Mouse (Mus musculus) G1E-ER4 (cell line): ENCODE data around the gene Paxip1. TPM values are rescaled to one million over a fixed set of nuclear protein-coding genes. Genes with fewer than 3 reads are reported as not detected.

Experiments
- GATA1 ChIP-seq: IDR thresholded peaks from one replicate; pipeline ENCODE4 v1.8.0; 2012; ENCODE audit warnings: low read length, inconsistent platforms
- polyA plus RNA-seq: library from polyadenylated mRNA; stranded (reverse); fragments of >175 nt; gene quantifications from 2 replicates; pipeline ENCODE4 v1.2.3, GENCODE M21; 2012

The Paxip1 gene
- polyA plus RNA-seq, 1 experiment: 30.7 TPM

- no peak for TF ChIP-seq GATA1
Observed at GRCm38 (mm10) chr5:27765780-27766179, 25.7 kb downstream of the Paxip1 start.

- TF ChIP-seq GATA1: no peak
Observed at GRCm38 (mm10) chr5:27744944-27745343, 46.5 kb downstream of the Paxip1 start.

GRCm38 (mm10) chr5:27739216-27739615, 52.3 kb downstream of the Paxip1 start:
- no peak for TF ChIP-seq GATA1

- TF ChIP-seq GATA1: no peak
Observed at GRCm38 (mm10) chr5:27737168-27737567, 54.3 kb downstream of the Paxip1 start.

- TF ChIP-seq GATA1: no peak
Observed at GRCm38 (mm10) chr5:27732288-27732868, 59.1 kb downstream of the Paxip1 start.

- TF ChIP-seq GATA1: no peak
Observed at GRCm38 (mm10) chr5:27731392-27731791, 60.1 kb downstream of the Paxip1 start.

GRCm38 (mm10) chr5:27730666-27731065, 60.8 kb downstream of the Paxip1 start:
- TF ChIP-seq GATA1: no peak

- no peak for TF ChIP-seq GATA1
Observed at GRCm38 (mm10) chr5:27724460-27724859, 67.0 kb downstream of the Paxip1 start.

GRCm38 (mm10) chr5:27719311-27719710, 72.2 kb downstream of the Paxip1 start:
- TF ChIP-seq GATA1: no peak

GRCm38 (mm10) chr5:27717301-27717700, 74.2 kb downstream of the Paxip1 start:
- TF ChIP-seq GATA1: no peak

- TF ChIP-seq GATA1: no peak
Observed at GRCm38 (mm10) chr5:27716026-27716425, 75.5 kb downstream of the Paxip1 start.

- TF ChIP-seq GATA1: no peak
Observed at GRCm38 (mm10) chr5:27714356-27714755, 77.1 kb downstream of the Paxip1 start.

GRCm38 (mm10) chr5:27711461-27712192, 79.9 kb downstream of the Paxip1 start:
- TF ChIP-seq GATA1: no peak

- no peak for TF ChIP-seq GATA1
Observed at GRCm38 (mm10) chr5:27708209-27708608, 83.3 kb downstream of the Paxip1 start.

GRCm38 (mm10) chr5:27707283-27707682, 84.2 kb downstream of the Paxip1 start:
- no peak for TF ChIP-seq GATA1

GRCm38 (mm10) chr5:27706551-27706950, 84.9 kb downstream of the Paxip1 start:
- TF ChIP-seq GATA1: no peak

- TF ChIP-seq GATA1: no peak
Observed at GRCm38 (mm10) chr5:27705020-27705419, 86.5 kb downstream of the Paxip1 start.
